Mouse (Mus musculus) liver, embryonic 13.5 days (tissue): ENCODE data around the gene Aida. TPM values are rescaled to one million over a fixed set of nuclear protein-coding genes. Genes with fewer than 3 reads are reported as not detected.
"Not testable (repeated sequence)": the region's sequence is repeated elsewhere in the genome, so short reads cannot be mapped to it uniquely, and the experiment has no call there.

Experiments
- ATAC-seq: fragments of 200-750 bp; cut with Nextera tagmentation; 2 replicates; pipeline ENCODE4 v1.8.0; 2017; ENCODE audit warnings: low read depth, mild to moderate bottlenecking, moderate number of reproducible peaks, moderate library complexity
- DNase-seq: peaks from one replicate; pipeline ENCODE4 v3.0.0; 2022
- H3K27ac ChIP-seq: fragments of 300-500 bp; sonication (generic); 2 replicates; pipeline ENCODE4 v1.5.1; 2015; ENCODE audit warnings: moderate library complexity, mild to moderate bottlenecking, inconsistent platforms
- H3K27me3 ChIP-seq: fragments of 300-500 bp; sonication (generic); 2 replicates; pipeline ENCODE4 v1.6.1; 2015; ENCODE audit warnings: mild to moderate bottlenecking, inconsistent platforms
- H3K36me3 ChIP-seq: fragments of 300-500 bp; sonication (generic); 2 replicates; pipeline ENCODE4 v1.6.1; 2015; ENCODE audit warnings: mild to moderate bottlenecking, inconsistent platforms
- H3K4me1 ChIP-seq: fragments of 300-500 bp; sonication (generic); replicated peaks from 2 replicates; pipeline ENCODE4 v1.6.1; 2015; ENCODE audit warnings: inconsistent platforms
- H3K4me2 ChIP-seq: fragments of 300-500 bp; sonication (generic); 2 replicates; pipeline ENCODE4 v1.6.1; 2015; ENCODE audit warnings: inconsistent platforms, mild to moderate bottlenecking, moderate library complexity
- H3K4me3 ChIP-seq: fragments of 300-500 bp; sonication (generic); replicated peaks from 2 replicates; pipeline ENCODE4 v1.5.1; 2015; ENCODE audit warnings: mild to moderate bottlenecking, inconsistent platforms
- H3K9ac ChIP-seq: fragments of 300-500 bp; sonication (generic); 2 replicates; pipeline ENCODE4 v1.6.1; 2015; ENCODE audit warnings: mild to moderate bottlenecking, inconsistent platforms
- H3K9me3 ChIP-seq: fragments of 300-500 bp; sonication (generic); replicated peaks from 2 replicates; pipeline ENCODE4 v1.6.1; 2016; ENCODE audit warnings: inconsistent platforms
- WGBS: fragments of 180-500 bp; shearing (Covaris S2); methylation state at CpG from one replicate; pipeline ENCODE4 v1.1.7; 2015; ENCODE audit not compliant: insufficient replicate concordance; 5-methylcytosine and 5-hydroxymethylcytosine counted together
- polyA plus RNA-seq: library from polyadenylated mRNA; unstranded; fragments of >200 nt; fragmentation: Nextera tagmentation; extraction: Ambion mirVana; gene quantifications from 2 replicates; pipeline ENCODE4 v1.2.1, GENCODE M21; 2015

Gene Aida
- polyA plus RNA-seq, 1 experiment from 2014 or later: 21.3 TPM

GRCm38 (mm10) chr1:183288351-183288750 is 8.0 kb upstream of the Aida start:
- ATAC-seq (no peak), DNase-seq (no peak)
- no peak overlapping the region for H3K4me2 ChIP-seq
- H3K27me3 ChIP-seq: no peaks in the 10 kb centered on the region
- peaks cover 87% of the 10 kb centered on the region for H3K36me3 ChIP-seq
- H3K27ac ChIP-seq: no peak overlapping the region
- no peaks in the 10 kb centered on the region for H3K4me1 ChIP-seq
- no peaks in the 10 kb centered on the region for H3K9me3 ChIP-seq
- H3K9ac ChIP-seq: no peak overlapping the region
- 66% methylated on average over 3 of the region's 3 CpGs for WGBS
- no peak overlapping the region for H3K4me3 ChIP-seq

GRCm38 (mm10) chr1:183289576-183289975 is 6.8 kb upstream of the Aida start:
- H3K36me3 ChIP-seq: peaks cover 84% of the 10 kb centered on the region

GRCm38 (mm10) chr1:183296877-183297383 is 540 bp downstream of the Aida start, which contains the start of gene Brox:
Gene Brox (minus strand): TSS chr1:183297269.
- DNase-seq: peak; percentile 92
- H3K4me3 ChIP-seq: peak within 1 kb of the TSS; percentile 66
- H3K4me1 ChIP-seq: peaks cover 7% of the 10 kb centered on the region; the same call in 1 of the 2 replicates
- no peaks in the 10 kb centered on the region for H3K9me3 ChIP-seq
- ATAC-seq: peak; percentile 88
- peak within 1 kb of the TSS; percentile 82 for H3K27ac ChIP-seq
- under 1% methylated on average over 39 of the region's 39 CpGs for WGBS
- H3K9ac ChIP-seq: peak within 1 kb of the TSS; percentile 77
- no peaks in the 10 kb centered on the region for H3K27me3 ChIP-seq
- peaks cover 20% of the 10 kb centered on the region for H3K36me3 ChIP-seq
- peak within 1 kb of the TSS; percentile 71 for H3K4me2 ChIP-seq

More at GRCm38 (mm10) chr1:183289576-183289975, 6.8 kb upstream of the Aida start:
- Histone ChIP-seq H3K27ac (no peak overlapping the region), H3K9me3 (no peaks in the 10 kb centered on the region), H3K4me1 (no peaks in the 10 kb centered on the region), H3K4me3 (no peak overlapping the region), H3K4me2 (no peak overlapping the region), H3K27me3 (no peaks in the 10 kb centered on the region), H3K9ac (no peak overlapping the region)
- DNase-seq: no peak
- ATAC-seq: no peak
- 86% methylated on average over 4 of the region's 4 CpGs for WGBS

- H3K4me1 ChIP-seq: peaks cover 7% of the 10 kb centered on the region; the same call in 1 of the 2 replicates
- no peaks in the 10 kb centered on the region for H3K27me3 ChIP-seq
- peak overlapping the region; percentile 70 for H3K9ac ChIP-seq
- H3K4me2 ChIP-seq: peak overlapping the region; percentile 71
- H3K36me3 ChIP-seq: peaks cover 15% of the 10 kb centered on the region
- H3K27ac ChIP-seq: peak overlapping the region; percentile 82
- no peaks in the 10 kb centered on the region for H3K9me3 ChIP-seq
- DNase-seq (peak; percentile 69), ATAC-seq (peak; percentile 70)
- H3K4me3 ChIP-seq: peak overlapping the region; percentile 66
- WGBS: under 1% methylated on average over 27 of the region's 30 CpGs
Measured at GRCm38 (mm10) chr1:183297473-183297885, 1.1 kb downstream of the Aida start.

GRCm38 (mm10) chr1:183297886-183298489 is 1.6 kb downstream of the Aida start:
- H3K27ac ChIP-seq: peak overlapping the region; percentile 82
- no peaks in the 10 kb centered on the region for H3K9me3 ChIP-seq
- ATAC-seq: peak; percentile 54
- peak overlapping the region; percentile 70 for H3K9ac ChIP-seq
- peaks cover 11% of the 10 kb centered on the region; the same call in 1 of the 2 replicates for H3K36me3 ChIP-seq
- DNase-seq: peak; percentile 64
- H3K4me2 ChIP-seq: peak overlapping the region; percentile 71
- peak overlapping the region; percentile 66 for H3K4me3 ChIP-seq
- peaks cover 7% of the 10 kb centered on the region; the same call in 1 of the 2 replicates for H3K4me1 ChIP-seq
- WGBS: 0% methylated on average over 20 of the region's 20 CpGs
- H3K27me3 ChIP-seq: no peaks in the 10 kb centered on the region

- no peak for ATAC-seq
- no peak overlapping the region for H3K4me2 ChIP-seq
- DNase-seq: peak; percentile 73
- no peak overlapping the region for H3K27ac ChIP-seq
- no peaks in the 10 kb centered on the region for H3K9me3 ChIP-seq
- H3K4me3 ChIP-seq: no peak overlapping the region
- no peak overlapping the region for H3K9ac ChIP-seq
- peaks cover 7% of the 10 kb centered on the region; the same call in 1 of the 2 replicates for H3K4me1 ChIP-seq
- 76% methylated on average over 6 of the region's 6 CpGs for WGBS
- H3K27me3 ChIP-seq: no peaks in the 10 kb centered on the region
- no peaks in the 10 kb centered on the region; the same call in 1 of the 2 replicates for H3K36me3 ChIP-seq
Measured at GRCm38 (mm10) chr1:183299161-183299560, 2.8 kb downstream of the Aida start.

GRCm38 (mm10) chr1:183307555-183307954 is 11.2 kb downstream of the Aida start:
- peaks cover 37% of the 10 kb centered on the region for H3K36me3 ChIP-seq
- ATAC-seq (no peak), DNase-seq (no peak)
- no peaks in the 10 kb centered on the region for H3K27me3 ChIP-seq
- H3K4me1 ChIP-seq: no peaks in the 10 kb centered on the region; the same call in 1 of the 2 replicates
- no peak overlapping the region for H3K9ac ChIP-seq
- H3K4me2 ChIP-seq: no peak overlapping the region
- 77% methylated on average over 3 of the region's 3 CpGs for WGBS
- H3K27ac ChIP-seq: no peak overlapping the region
- no peak overlapping the region for H3K4me3 ChIP-seq
- no peaks in the 10 kb centered on the region for H3K9me3 ChIP-seq

GRCm38 (mm10) chr1:183308476-183308875 is 12.1 kb downstream of the Aida start:
- Histone ChIP-seq H3K4me2 (no peak overlapping the region), H3K27ac (no peak overlapping the region), H3K27me3 (no peaks in the 10 kb centered on the region), H3K4me3 (no peak overlapping the region), H3K9ac (no peak overlapping the region), H3K36me3 (peaks cover 42% of the 10 kb centered on the region), H3K9me3 (no peaks in the 10 kb centered on the region), H3K4me1 (no peaks in the 10 kb centered on the region; the same call in 1 of the 2 replicates)
- DNase-seq (no peak), ATAC-seq (no peak)
- WGBS: 71% methylated on average over 1 of the region's 1 CpGs

GRCm38 (mm10) chr1:183309601-183310000 is 13.2 kb downstream of the Aida start:
- not testable (repeated sequence) for H3K4me1 ChIP-seq, ATAC-seq, DNase-seq, H3K4me3 ChIP-seq, H3K4me2 ChIP-seq, H3K9ac ChIP-seq, H3K27ac ChIP-seq, H3K9me3 ChIP-seq, H3K27me3 ChIP-seq
- 87% methylated on average over 2 of the region's 2 CpGs for WGBS
- H3K36me3 ChIP-seq: peaks cover 52% of the 10 kb centered on the region

GRCm38 (mm10) chr1:183312076-183312475 is 15.7 kb downstream of the Aida start:
- peaks cover 64% of the 10 kb centered on the region for H3K36me3 ChIP-seq
- H3K4me1 ChIP-seq: no peaks in the 10 kb centered on the region; the same call in 1 of the 2 replicates
- H3K9ac ChIP-seq: no peak overlapping the region
- no peaks in the 10 kb centered on the region for H3K27me3 ChIP-seq
- ATAC-seq: no peak
- no peak for DNase-seq
- WGBS: 68% methylated on average over 2 of the region's 2 CpGs
- no peaks in the 10 kb centered on the region for H3K9me3 ChIP-seq
- H3K4me3 ChIP-seq: no peak overlapping the region
- H3K4me2 ChIP-seq: no peak overlapping the region
- H3K27ac ChIP-seq: no peak overlapping the region

- DNase-seq: no peak
- ATAC-seq: no peak
- no peak overlapping the region for H3K9ac ChIP-seq
- no peak overlapping the region for H3K27ac ChIP-seq
- no peaks in the 10 kb centered on the region for H3K27me3 ChIP-seq
- peaks cover 74% of the 10 kb centered on the region for H3K36me3 ChIP-seq
- WGBS: 79% methylated on average over 2 of the region's 2 CpGs
- no peaks in the 10 kb centered on the region; the same call in 1 of the 2 replicates for H3K4me1 ChIP-seq
- H3K4me3 ChIP-seq: no peak overlapping the region
- no peak overlapping the region for H3K4me2 ChIP-seq
- no peaks in the 10 kb centered on the region for H3K9me3 ChIP-seq
Measured at GRCm38 (mm10) chr1:183315783-183316182, 19.4 kb downstream of the Aida start.
